Mouse (Mus musculus) lung, embryonic 16.5 days (tissue): ENCODE results near the gene Irf1. TPM values are rescaled to one million over a fixed set of nuclear protein-coding genes. Genes with fewer than 3 reads are reported as not detected.
A peak's percentile ranks its signal among the peaks of the same experiment; 100 is the strongest.

Experiments
- ATAC-seq: fragments of 200-750 bp; cut with Nextera tagmentation; 2 replicates; pipeline ENCODE4 v1.8.0; 2017; ENCODE audit warnings: low read depth, mild to moderate bottlenecking, moderate library complexity
- H3K27ac ChIP-seq: fragments of 300-500 bp; sonication (generic); 2 replicates; pipeline ENCODE4 v1.5.1; 2014; ENCODE audit warnings: mild to moderate bottlenecking, control low read depth, low read length
- H3K27me3 ChIP-seq: fragments of 300-500 bp; sonication (generic); 2 replicates; pipeline ENCODE4 v1.6.1; 2014; ENCODE audit warnings: low read depth, low read length, mixed read lengths; ENCODE audit not compliant: control insufficient read depth, insufficient read depth
- H3K36me3 ChIP-seq: fragments of 300-500 bp; sonication (generic); 2 replicates; pipeline ENCODE4 v1.6.1; 2014; ENCODE audit warnings: low read length; ENCODE audit not compliant: control insufficient read depth, insufficient read depth
- H3K4me1 ChIP-seq: fragments of 300-500 bp; sonication (generic); replicated peaks from 2 replicates; pipeline ENCODE4 v1.6.1; 2014; ENCODE audit warnings: low read length, mixed read lengths; ENCODE audit not compliant: control insufficient read depth, insufficient read depth
- H3K4me2 ChIP-seq: fragments of 300-500 bp; sonication (generic); 2 replicates; pipeline ENCODE4 v1.6.1; 2014; ENCODE audit warnings: low read depth, low read length, control low read depth
- H3K4me3 ChIP-seq: fragments of 300-500 bp; sonication (generic); 2 replicates; pipeline ENCODE4 v1.5.1; 2014; ENCODE audit warnings: mild to moderate bottlenecking, low read length, control low read depth
- H3K9ac ChIP-seq: fragments of 300-500 bp; sonication (generic); 2 replicates; pipeline ENCODE4 v1.6.1; 2014; ENCODE audit warnings: low read length, control low read depth
- H3K9me3 ChIP-seq: fragments of 300-500 bp; sonication (generic); 2 replicates; pipeline ENCODE4 v1.6.1; 2016; ENCODE audit warnings: low read length; ENCODE audit not compliant: control insufficient read depth
- WGBS: fragments of 180-500 bp; shearing (Covaris S2); extraction: QIAGEN DNeasy Blood & Tissue Kit; methylation state at CpG from one replicate; pipeline ENCODE4 v1.1.7; 2014; 5-methylcytosine and 5-hydroxymethylcytosine counted together
- polyA plus RNA-seq: library from polyadenylated mRNA; unstranded; fragments of >200 nt; fragmentation: Nextera tagmentation; extraction: Ambion mirVana; gene quantifications from 2 replicates; pipeline ENCODE4 v1.2.1, GENCODE M21; 2015

Gene Irf1
- polyA plus RNA-seq, 1 experiment from 2014 or later = 29.7 TPM

- no peak overlapping the region for H3K27ac ChIP-seq
- H3K36me3 ChIP-seq = no peaks in the 10 kb centered on the region
- WGBS = 46% methylated on average over 5 of the region's 5 CpGs
- H3K9ac ChIP-seq = no peak overlapping the region
- H3K9me3 ChIP-seq = no peaks in the 10 kb centered on the region
- H3K27me3 ChIP-seq = no peaks in the 10 kb centered on the region
- H3K4me2 ChIP-seq = no peak overlapping the region
- H3K4me3 ChIP-seq = no peak overlapping the region
- H3K4me1 ChIP-seq = peaks cover 9% of the 10 kb centered on the region; the same call in 1 of the 2 replicates
- peak; percentile 11; the same call in 1 of the 2 replicates for ATAC-seq
Observed at GRCm38 (mm10) chr11:53810156-53810555, 40.3 kb downstream of the Irf1 start.

GRCm38 (mm10) chr11:53810749-53811148 is 40.9 kb downstream of the Irf1 start:
- H3K36me3 ChIP-seq = no peaks in the 10 kb centered on the region
- 27% methylated on average over 2 of the region's 2 CpGs for WGBS
- no peak overlapping the region for H3K27ac ChIP-seq
- no peaks in the 10 kb centered on the region for H3K9me3 ChIP-seq
- H3K27me3 ChIP-seq = no peaks in the 10 kb centered on the region
- ATAC-seq = no peak
- no peak overlapping the region for H3K4me2 ChIP-seq
- H3K4me3 ChIP-seq = no peak overlapping the region
- H3K4me1 ChIP-seq = peaks cover 9% of the 10 kb centered on the region; the same call in 1 of the 2 replicates
- H3K9ac ChIP-seq = no peak overlapping the region

- H3K27ac ChIP-seq = no peak overlapping the region
- H3K4me3 ChIP-seq = no peak overlapping the region
- ATAC-seq = no peak
- no peak overlapping the region for H3K9ac ChIP-seq
- H3K4me1 ChIP-seq = peaks cover 9% of the 10 kb centered on the region; the same call in 1 of the 2 replicates
- H3K9me3 ChIP-seq = no peaks in the 10 kb centered on the region
- WGBS = 75% methylated on average over 3 of the region's 3 CpGs
- no peak overlapping the region for H3K4me2 ChIP-seq
- no peaks in the 10 kb centered on the region for H3K36me3 ChIP-seq
- H3K27me3 ChIP-seq = no peaks in the 10 kb centered on the region
Observed at GRCm38 (mm10) chr11:53811312-53811711, 41.5 kb downstream of the Irf1 start.

- H3K9me3 ChIP-seq = no peaks in the 10 kb centered on the region
- H3K27ac ChIP-seq = no peak overlapping the region
- H3K4me1 ChIP-seq = peaks cover 9% of the 10 kb centered on the region; the same call in 1 of the 2 replicates
- H3K4me2 ChIP-seq = no peak overlapping the region
- ATAC-seq = no peak
- H3K27me3 ChIP-seq = no peaks in the 10 kb centered on the region
- 79% methylated on average over 16 of the region's 16 CpGs for WGBS
- H3K36me3 ChIP-seq = no peaks in the 10 kb centered on the region
- no peak overlapping the region for H3K4me3 ChIP-seq
- no peak overlapping the region for H3K9ac ChIP-seq
Observed at GRCm38 (mm10) chr11:53813001-53813868, 43.4 kb downstream of the Irf1 start.

GRCm38 (mm10) chr11:53814810-53815209 is 45.0 kb downstream of the Irf1 start:
- 46% methylated on average over 3 of the region's 3 CpGs for WGBS
- no peaks in the 10 kb centered on the region for H3K9me3 ChIP-seq
- H3K4me2 ChIP-seq = no peak overlapping the region
- ATAC-seq = no peak
- no peak overlapping the region for H3K27ac ChIP-seq
- H3K4me3 ChIP-seq = no peak overlapping the region
- no peaks in the 10 kb centered on the region for H3K36me3 ChIP-seq
- peaks cover 9% of the 10 kb centered on the region; the same call in 1 of the 2 replicates for H3K4me1 ChIP-seq
- no peaks in the 10 kb centered on the region for H3K27me3 ChIP-seq
- H3K9ac ChIP-seq = no peak overlapping the region

- WGBS = 91% methylated on average over 5 of the region's 5 CpGs
- H3K9me3 ChIP-seq = no peaks in the 10 kb centered on the region
- H3K36me3 ChIP-seq = no peaks in the 10 kb centered on the region
- H3K4me1 ChIP-seq = no peaks in the 10 kb centered on the region
- H3K9ac ChIP-seq = no peak overlapping the region
- H3K27me3 ChIP-seq = no peaks in the 10 kb centered on the region
- no peak for ATAC-seq
- H3K4me2 ChIP-seq = no peak overlapping the region
- H3K27ac ChIP-seq = no peak overlapping the region
- no peak overlapping the region for H3K4me3 ChIP-seq
Observed at GRCm38 (mm10) chr11:53816841-53817375, 47.1 kb downstream of the Irf1 start.

- Histone ChIP-seq H3K9me3 (no peaks in the 10 kb centered on the region), H3K4me3 (no peak overlapping the region), H3K27ac (no peak overlapping the region), H3K36me3 (no peaks in the 10 kb centered on the region), H3K27me3 (no peaks in the 10 kb centered on the region), H3K4me1 (no peaks in the 10 kb centered on the region), H3K4me2 (no peak overlapping the region), H3K9ac (no peak overlapping the region)
- ATAC-seq = peak; percentile 38
- WGBS = 43% methylated on average over 6 of the region's 6 CpGs
Observed at GRCm38 (mm10) chr11:53818794-53819193, 49.0 kb downstream of the Irf1 start.

GRCm38 (mm10) chr11:53819511-53819910 is 49.7 kb downstream of the Irf1 start:
- H3K27ac ChIP-seq = no peak overlapping the region
- WGBS = 85% methylated on average over 6 of the region's 6 CpGs
- no peak overlapping the region for H3K9ac ChIP-seq
- ATAC-seq = no peak
- H3K4me2 ChIP-seq = no peak overlapping the region
- H3K4me1 ChIP-seq = no peaks in the 10 kb centered on the region
- no peaks in the 10 kb centered on the region for H3K9me3 ChIP-seq
- no peaks in the 10 kb centered on the region for H3K27me3 ChIP-seq
- H3K36me3 ChIP-seq = no peaks in the 10 kb centered on the region
- no peak overlapping the region for H3K4me3 ChIP-seq

GRCm38 (mm10) chr11:53820516-53821170 is 50.8 kb downstream of the Irf1 start:
- no peaks in the 10 kb centered on the region for H3K36me3 ChIP-seq
- no peak overlapping the region for H3K27ac ChIP-seq
- H3K9ac ChIP-seq = no peak overlapping the region
- no peak overlapping the region for H3K4me2 ChIP-seq
- ATAC-seq = no peak
- WGBS = 76% methylated on average over 13 of the region's 13 CpGs
- no peaks in the 10 kb centered on the region for H3K4me1 ChIP-seq
- H3K9me3 ChIP-seq = no peaks in the 10 kb centered on the region
- H3K27me3 ChIP-seq = no peaks in the 10 kb centered on the region
- H3K4me3 ChIP-seq = no peak overlapping the region
